Mouse (Mus musculus) cerebellum, adult 2 months (tissue): ENCODE data around the gene Bmp2k.

Experiments used
- CTCF ChIP-seq: fragments of 200-500 bp; IDR thresholded peaks from 2 replicates; pipeline ENCODE4 v1.5.1; 2011; ENCODE audit warnings: low read depth, mild to moderate bottlenecking, control low read depth, low read length, moderate library complexity, borderline replicate concordance; ENCODE audit not compliant: insufficient read depth
- POLR2A ChIP-seq: fragments of 200-500 bp; IDR thresholded peaks from 2 replicates; pipeline ENCODE4 v1.6.1; 2011; ENCODE audit warnings: low read length, control low read depth, borderline replicate concordance; ENCODE audit not compliant: insufficient read depth

- TF ChIP-seq POLR2A (no peak), CTCF (no peak)
Measured at GRCm38 (mm10) chr5:96956926-96957325, 40.6 kb upstream of the Bmp2k start.
